Mouse (Mus musculus): ENCODE results near the gene Gm17622. TPM values are rescaled to one million over a fixed set of nuclear protein-coding genes. Genes with fewer than 3 reads are reported as not detected.

The Gm17622 gene
- not detected in 2 replicates for polyA plus RNA-seq (2014; fragmentation: Nextera tagmentation; extraction: Ambion mirVana)

- H3K9ac ChIP-seq (ENCODE audit: low read length) = no peak within 1 kb of the TSS
- H3K36me3 ChIP-seq (ENCODE audit: control insufficient read depth, insufficient read depth, low read length) = peaks cover 3% of the 10 kb centered on the region; the same call in 1 of the 2 replicates
- H3K4me3 ChIP-seq (ENCODE audit: low read depth, low read length) = no peak within 1 kb of the TSS
- no peaks in the 10 kb centered on the region for H3K9me3 ChIP-seq (ENCODE audit: control insufficient read depth, low read length)
- WGBS = 88% methylated on average over 3 of the region's 3 CpGs
- DNase-seq (ENCODE audit: low spot score, missing footprints) = no peak
- no peak within 1 kb of the TSS for H3K4me2 ChIP-seq
- no peaks in the 10 kb centered on the region for H3K4me1 ChIP-seq (ENCODE audit: control insufficient read depth, insufficient read depth, low read length)
- ATAC-seq (ENCODE audit: low FRiP score) = no peak
- H3K27me3 ChIP-seq (ENCODE audit: control insufficient read depth, insufficient read depth, low read length) = no peaks in the 10 kb centered on the region
- no peak within 1 kb of the TSS for H3K27ac ChIP-seq (ENCODE audit: low read depth, low read length)
These were observed at the start of gene Gm17622 for GRCm38 (mm10) chr13:96490433-96490832. Gm17622 (plus strand) TSS chr13:96490733.

- no peak for ATAC-seq (ENCODE audit: low FRiP score)
- no peaks in the 10 kb centered on the region for H3K36me3 ChIP-seq (ENCODE audit: control insufficient read depth, insufficient read depth, low read length)
- no peak overlapping the region for H3K27ac ChIP-seq (ENCODE audit: low read depth, low read length)
- no peak overlapping the region for H3K9ac ChIP-seq (ENCODE audit: low read length)
- H3K9me3 ChIP-seq (ENCODE audit: control insufficient read depth, low read length) = no peaks in the 10 kb centered on the region
- no peaks in the 10 kb centered on the region for H3K27me3 ChIP-seq (ENCODE audit: control insufficient read depth, insufficient read depth, low read length)
- DNase-seq (ENCODE audit: low spot score, missing footprints) = no peak
- no peak overlapping the region for H3K4me3 ChIP-seq (ENCODE audit: low read depth, low read length)
- H3K4me2 ChIP-seq = no peak overlapping the region
- WGBS = 77% methylated on average over 11 of the region's 11 CpGs
- H3K4me1 ChIP-seq (ENCODE audit: control insufficient read depth, insufficient read depth, low read length) = no peaks in the 10 kb centered on the region
These were observed 40.2 kb upstream of the Gm17622 start for GRCm38 (mm10) chr13:96450205-96450856.

GRCm38 (mm10) chr13:96450869-96451268 lies 39.7 kb upstream of the Gm17622 start:
- Histone ChIP-seq H3K9ac (ENCODE audit: low read length) (no peak overlapping the region), H3K4me3 (ENCODE audit: low read depth, low read length) (no peak overlapping the region), H3K9me3 (ENCODE audit: control insufficient read depth, low read length) (no peaks in the 10 kb centered on the region), H3K36me3 (ENCODE audit: control insufficient read depth, insufficient read depth, low read length) (no peaks in the 10 kb centered on the region), H3K27me3 (ENCODE audit: control insufficient read depth, insufficient read depth, low read length) (no peaks in the 10 kb centered on the region), H3K27ac (ENCODE audit: low read depth, low read length) (no peak overlapping the region), H3K4me2 (no peak overlapping the region), H3K4me1 (ENCODE audit: control insufficient read depth, insufficient read depth, low read length) (no peaks in the 10 kb centered on the region)
- WGBS = 91% methylated on average over 7 of the region's 7 CpGs
- DNase-seq (ENCODE audit: low spot score, missing footprints) (no peak), ATAC-seq (ENCODE audit: low FRiP score) (no peak)

GRCm38 (mm10) chr13:96451386-96452140 lies 39.0 kb upstream of the Gm17622 start:
- ATAC-seq (ENCODE audit: low FRiP score) (no peak), DNase-seq (ENCODE audit: low spot score, missing footprints) (no peak)
- Histone ChIP-seq H3K4me1 (ENCODE audit: control insufficient read depth, insufficient read depth, low read length) (no peaks in the 10 kb centered on the region), H3K36me3 (ENCODE audit: control insufficient read depth, insufficient read depth, low read length) (no peaks in the 10 kb centered on the region), H3K27me3 (ENCODE audit: control insufficient read depth, insufficient read depth, low read length) (no peaks in the 10 kb centered on the region), H3K9ac (ENCODE audit: low read length) (no peak overlapping the region), H3K4me2 (no peak overlapping the region), H3K9me3 (ENCODE audit: control insufficient read depth, low read length) (no peaks in the 10 kb centered on the region), H3K27ac (ENCODE audit: low read depth, low read length) (no peak overlapping the region), H3K4me3 (ENCODE audit: low read depth, low read length) (no peak overlapping the region)
- 91% methylated on average over 11 of the region's 11 CpGs for WGBS

GRCm38 (mm10) chr13:96452621-96453020 lies 37.9 kb upstream of the Gm17622 start:
- H3K4me1 ChIP-seq (ENCODE audit: control insufficient read depth, insufficient read depth, low read length) = no peaks in the 10 kb centered on the region
- H3K36me3 ChIP-seq (ENCODE audit: control insufficient read depth, insufficient read depth, low read length) = no peaks in the 10 kb centered on the region
- no peak overlapping the region for H3K4me3 ChIP-seq (ENCODE audit: low read depth, low read length)
- ATAC-seq (ENCODE audit: low FRiP score) (no peak), DNase-seq (ENCODE audit: low spot score, missing footprints) (no peak)
- no peak overlapping the region for H3K9ac ChIP-seq (ENCODE audit: low read length)
- H3K4me2 ChIP-seq = no peak overlapping the region
- H3K27me3 ChIP-seq (ENCODE audit: control insufficient read depth, insufficient read depth, low read length) = no peaks in the 10 kb centered on the region
- 100% methylated on average over 3 of the region's 3 CpGs for WGBS
- H3K9me3 ChIP-seq (ENCODE audit: control insufficient read depth, low read length) = no peaks in the 10 kb centered on the region
- H3K27ac ChIP-seq (ENCODE audit: low read depth, low read length) = no peak overlapping the region

GRCm38 (mm10) chr13:96454288-96454687 lies 36.2 kb upstream of the Gm17622 start:
- Histone ChIP-seq H3K4me3 (ENCODE audit: low read depth, low read length) (no peak overlapping the region), H3K9ac (ENCODE audit: low read length) (no peak overlapping the region), H3K27me3 (ENCODE audit: control insufficient read depth, insufficient read depth, low read length) (no peaks in the 10 kb centered on the region), H3K36me3 (ENCODE audit: control insufficient read depth, insufficient read depth, low read length) (no peaks in the 10 kb centered on the region), H3K9me3 (ENCODE audit: control insufficient read depth, low read length) (no peaks in the 10 kb centered on the region), H3K27ac (ENCODE audit: low read depth, low read length) (no peak overlapping the region), H3K4me1 (ENCODE audit: control insufficient read depth, insufficient read depth, low read length) (no peaks in the 10 kb centered on the region), H3K4me2 (no peak overlapping the region)
- WGBS = 76% methylated on average over 3 of the region's 3 CpGs
- DNase-seq (ENCODE audit: low spot score, missing footprints) (no peak), ATAC-seq (ENCODE audit: low FRiP score) (no peak)

- 96% methylated on average over 5 of the region's 5 CpGs for WGBS
- H3K27ac ChIP-seq (ENCODE audit: low read depth, low read length) = no peak overlapping the region
- H3K4me3 ChIP-seq (ENCODE audit: low read depth, low read length) = no peak overlapping the region
These were observed 33.0 kb upstream of the Gm17622 start for GRCm38 (mm10) chr13:96457566-96457965.

GRCm38 (mm10) chr13:96458018-96458417 lies 32.5 kb upstream of the Gm17622 start:
- Histone ChIP-seq H3K4me3 (ENCODE audit: low read depth, low read length) (no peak overlapping the region), H3K27me3 (ENCODE audit: control insufficient read depth, insufficient read depth, low read length) (no peaks in the 10 kb centered on the region), H3K27ac (ENCODE audit: low read depth, low read length) (no peak overlapping the region), H3K4me1 (ENCODE audit: control insufficient read depth, insufficient read depth, low read length) (no peaks in the 10 kb centered on the region), H3K36me3 (ENCODE audit: control insufficient read depth, insufficient read depth, low read length) (no peaks in the 10 kb centered on the region), H3K9me3 (ENCODE audit: control insufficient read depth, low read length) (no peaks in the 10 kb centered on the region), H3K4me2 (no peak overlapping the region), H3K9ac (ENCODE audit: low read length) (no peak overlapping the region)
- ATAC-seq (ENCODE audit: low FRiP score) (no peak), DNase-seq (ENCODE audit: low spot score, missing footprints) (no peak)
- WGBS = 90% methylated on average over 5 of the region's 5 CpGs

More at GRCm38 (mm10) chr13:96457566-96457965, 33.0 kb upstream of the Gm17622 start:
- ATAC-seq (ENCODE audit: low FRiP score) (no peak), DNase-seq (ENCODE audit: low spot score, missing footprints) (no peak)
- no peak overlapping the region for H3K9ac ChIP-seq (ENCODE audit: low read length)
- H3K9me3 ChIP-seq (ENCODE audit: control insufficient read depth, low read length) = no peaks in the 10 kb centered on the region
- H3K4me1 ChIP-seq (ENCODE audit: control insufficient read depth, insufficient read depth, low read length) = no peaks in the 10 kb centered on the region
- H3K36me3 ChIP-seq (ENCODE audit: control insufficient read depth, insufficient read depth, low read length) = no peaks in the 10 kb centered on the region
- H3K4me2 ChIP-seq = no peak overlapping the region
- H3K27me3 ChIP-seq (ENCODE audit: control insufficient read depth, insufficient read depth, low read length) = no peaks in the 10 kb centered on the region

GRCm38 (mm10) chr13:96458606-96459005 lies 31.9 kb upstream of the Gm17622 start:
- Histone ChIP-seq H3K4me3 (ENCODE audit: low read depth, low read length) (no peak overlapping the region), H3K4me2 (no peak overlapping the region), H3K27ac (ENCODE audit: low read depth, low read length) (no peak overlapping the region), H3K4me1 (ENCODE audit: control insufficient read depth, insufficient read depth, low read length) (no peaks in the 10 kb centered on the region), H3K9ac (ENCODE audit: low read length) (no peak overlapping the region), H3K36me3 (ENCODE audit: control insufficient read depth, insufficient read depth, low read length) (no peaks in the 10 kb centered on the region), H3K9me3 (ENCODE audit: control insufficient read depth, low read length) (no peaks in the 10 kb centered on the region), H3K27me3 (ENCODE audit: control insufficient read depth, insufficient read depth, low read length) (no peaks in the 10 kb centered on the region)
- DNase-seq (ENCODE audit: low spot score, missing footprints) (no peak), ATAC-seq (ENCODE audit: low FRiP score) (no peak)
- 81% methylated on average over 4 of the region's 4 CpGs for WGBS
